Mouse (Mus musculus) heart, embryonic 16.5 days (tissue): Measurements from ENCODE around the gene Vmn1r169. TPM values are rescaled to one million over a fixed set of nuclear protein-coding genes. Genes with fewer than 3 reads are reported as not detected.
"Not testable (repeated sequence)": the region's sequence is repeated elsewhere in the genome, so short reads cannot be mapped to it uniquely, and the experiment has no call there.

Source experiments
- ATAC-seq: fragments of 200-750 bp; cut with Nextera tagmentation; replicated peaks from 2 replicates; pipeline ENCODE4 v1.8.0; 2017; ENCODE audit warnings: moderate number of reproducible peaks; ENCODE audit not compliant: insufficient read depth, low FRiP score; ENCODE audit errors: extremely low read depth
- H3K27ac ChIP-seq: fragments of 300-500 bp; sonication (generic); 2 replicates; pipeline ENCODE4 v1.5.1; 2014; ENCODE audit warnings: mild to moderate bottlenecking, low read length, control low read depth, moderate library complexity
- H3K27me3 ChIP-seq: fragments of 300-500 bp; sonication (generic); 2 replicates; pipeline ENCODE4 v1.6.1; 2014; ENCODE audit warnings: low read length, mixed read lengths; ENCODE audit not compliant: control insufficient read depth, insufficient read depth
- H3K36me3 ChIP-seq: fragments of 300-500 bp; sonication (generic); 2 replicates; pipeline ENCODE4 v1.6.1; 2014; ENCODE audit not compliant: control insufficient read depth, insufficient read depth
- H3K4me1 ChIP-seq: fragments of 300-500 bp; sonication (generic); 2 replicates; pipeline ENCODE4 v1.6.1; 2014; ENCODE audit warnings: low read length, mixed read lengths; ENCODE audit not compliant: control insufficient read depth, insufficient read depth
- H3K4me2 ChIP-seq: fragments of 300-500 bp; sonication (generic); 2 replicates; pipeline ENCODE4 v1.6.1; 2014; ENCODE audit warnings: low read depth, mild to moderate bottlenecking, control low read depth, low read length
- H3K4me3 ChIP-seq: fragments of 300-500 bp; sonication (generic); 2 replicates; pipeline ENCODE4 v1.5.1; 2014; ENCODE audit warnings: mild to moderate bottlenecking, control low read depth, low read length
- H3K9ac ChIP-seq: fragments of 300-500 bp; sonication (generic); 2 replicates; pipeline ENCODE4 v1.6.1; 2014; ENCODE audit warnings: low read length, control low read depth
- H3K9me3 ChIP-seq: fragments of 300-500 bp; sonication (generic); replicated peaks from 2 replicates; pipeline ENCODE4 v1.6.1; 2016; ENCODE audit warnings: low read length; ENCODE audit not compliant: control insufficient read depth
- WGBS: fragments of 180-500 bp; shearing (Covaris S2); extraction: QIAGEN DNeasy Blood & Tissue Kit; methylation state at CpG from one replicate; pipeline ENCODE4 v1.1.7; 2014; 5-methylcytosine and 5-hydroxymethylcytosine counted together
- polyA plus RNA-seq: library from polyadenylated mRNA; unstranded; fragments of >200 nt; fragmentation: Nextera tagmentation; extraction: Ambion mirVana; gene quantifications from 2 replicates; pipeline ENCODE4 v1.2.1, GENCODE M21; 2015

Gene Vmn1r169
- polyA plus RNA-seq, result not detected in 2 replicates

GRCm38 (mm10) chr7:23575226-23575625, at the start of gene Vmn1r169:
TSS of gene Vmn1r169 (plus strand) at chr7:23575526.
- not testable (repeated sequence) for H3K27ac ChIP-seq, H3K9me3 ChIP-seq, H3K4me3 ChIP-seq, H3K27me3 ChIP-seq, H3K4me2 ChIP-seq, H3K36me3 ChIP-seq, H3K9ac ChIP-seq, H3K4me1 ChIP-seq, ATAC-seq
- WGBS, result 59% methylated on average over 1 of the region's 2 CpGs

- H3K27ac ChIP-seq, H3K9me3 ChIP-seq, H3K4me2 ChIP-seq, H3K36me3 ChIP-seq, H3K9ac ChIP-seq, H3K4me3 ChIP-seq, ATAC-seq, H3K27me3 ChIP-seq, H3K4me1 ChIP-seq: not testable (repeated sequence)
- WGBS, result no CpG with 5 or more reads among the region's 1 CpGs
Measured at GRCm38 (mm10) chr7:23539432-23539831, 35.9 kb upstream of the Vmn1r169 start, which contains the start of gene Vmn1r168. TSS of gene Vmn1r168 (plus strand) at chr7:23539732.

- not testable (repeated sequence) for H3K27me3 ChIP-seq, ATAC-seq, H3K4me3 ChIP-seq, H3K36me3 ChIP-seq, H3K4me2 ChIP-seq, H3K27ac ChIP-seq, H3K4me1 ChIP-seq, H3K9ac ChIP-seq, H3K9me3 ChIP-seq
- 17% methylated on average over 1 of the region's 1 CpGs for WGBS
Measured at GRCm38 (mm10) chr7:23605875-23606274, 30.5 kb downstream of the Vmn1r169 start, which contains the start of gene Vmn1r170. TSS of gene Vmn1r170 (plus strand) at chr7:23606175.

Other genes starting within 250 kb of the Vmn1r169 start
- gene Nlrp5, start 189.6 kb upstream of the Vmn1r169 start, polyA plus RNA-seq, result not detected in 2 replicates
- not detected in 2 replicates for gene Vmn1r167, start 68.3 kb upstream of the Vmn1r169 start, polyA plus RNA-seq
- not detected in 2 replicates for gene Vmn1r168, start 35.8 kb upstream of the Vmn1r169 start, polyA plus RNA-seq
- gene Vmn1r170, start 30.6 kb downstream of the Vmn1r169 start, polyA plus RNA-seq, result not detected in 2 replicates
- gene Vmn1r171, start 55.2 kb downstream of the Vmn1r169 start, polyA plus RNA-seq, result not detected in 2 replicates
- gene Vmn1r172, start 82.8 kb downstream of the Vmn1r169 start, polyA plus RNA-seq, result not detected in 2 replicates
- gene Vmn1r173, start 125.2 kb downstream of the Vmn1r169 start, polyA plus RNA-seq, result not detected in 2 replicates
- gene Vmn1r174, start 176.7 kb downstream of the Vmn1r169 start, polyA plus RNA-seq, result not detected in 2 replicates
- gene Vmn1r175, start 235.1 kb downstream of the Vmn1r169 start, polyA plus RNA-seq, result not detected in 2 replicates